Mouse (Mus musculus): ENCODE measurements around the gene Dhrs2.

GRCm38 (mm10) chr14:55198187-55198586 lies 23.6 kb upstream of the Dhrs2 start:
- no peak for TF ChIP-seq CTCF (IDR thresholded peaks at IDR 0.05; ENCODE audit: low read depth, low read length)
- TF ChIP-seq POLR2A (IDR thresholded peaks at IDR 0.05; ENCODE audit: extremely low read depth, insufficient read depth, low read length): no peak
